Mouse (Mus musculus) cortical plate, adult 2 months (tissue): Measurements from ENCODE around the gene Slc2a2. TPM values are rescaled to one million over a fixed set of nuclear protein-coding genes. Genes with fewer than 3 reads are reported as not detected.

Source experiments
- H3K27ac ChIP-seq: fragments of 200-500 bp; 2 replicates; pipeline ENCODE4 v1.5.1; 2012; ENCODE audit warnings: low read length, control low read depth, inconsistent platforms; ENCODE audit not compliant: insufficient read depth
- H3K4me1 ChIP-seq: fragments of 200-500 bp; 2 replicates; pipeline ENCODE4 v1.6.1; 2011; ENCODE audit warnings: low read length; ENCODE audit not compliant: control insufficient read depth, insufficient read depth
- H3K4me3 ChIP-seq: fragments of 200-500 bp; 2 replicates; pipeline ENCODE4 v1.5.1; 2011; ENCODE audit warnings: mild to moderate bottlenecking, low read length, control low read depth; ENCODE audit not compliant: insufficient read depth
- CTCF ChIP-seq: fragments of 200-500 bp; IDR thresholded peaks from 2 replicates; pipeline ENCODE4 v1.5.1; 2011; ENCODE audit warnings: mild to moderate bottlenecking, control low read depth, low read length; ENCODE audit not compliant: insufficient read depth; ENCODE audit errors: extremely low read depth
- POLR2A ChIP-seq: fragments of 200-500 bp; IDR thresholded peaks from 2 replicates; pipeline ENCODE4 v1.6.1; 2011; ENCODE audit warnings: mild to moderate bottlenecking, low read length, control low read depth; ENCODE audit not compliant: insufficient read depth; ENCODE audit errors: extremely low read depth
- polyA plus RNA-seq: library from polyadenylated mRNA; depleted of rRNA; stranded (reverse); fragments of >200 nt; gene quantifications from 2 replicates; pipeline ENCODE4 v1.2.3, GENCODE M21; 2012

Gene Slc2a2
- polyA plus RNA-seq, 1 experiment = 0.04 TPM

DNA sequence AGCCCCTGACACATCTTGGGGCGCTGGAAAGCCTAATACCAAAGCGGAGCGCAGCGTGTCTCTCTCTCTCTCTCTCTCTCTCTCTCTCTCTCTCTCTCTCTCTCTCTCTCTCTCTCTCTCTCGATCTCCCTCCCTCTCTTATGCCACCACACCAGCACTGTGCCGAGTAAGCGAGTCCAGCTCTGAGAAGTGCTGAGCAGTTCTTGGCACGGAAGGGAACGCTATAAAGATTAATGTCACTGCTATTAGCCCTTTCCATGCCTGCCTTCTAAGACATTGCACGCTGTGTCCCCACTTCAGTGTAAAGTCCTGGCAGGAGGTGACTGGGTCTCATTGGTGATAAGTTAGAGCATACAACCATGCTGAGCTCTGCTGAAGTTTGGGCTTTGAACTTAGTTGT lies 1.5 kb upstream of the Slc2a2 start:
- Histone ChIP-seq H3K27ac (no peak overlapping the region), H3K4me3 (no peak overlapping the region), H3K4me1 (no peaks in the 10 kb centered on the region)
- TF ChIP-seq CTCF = no peak
- no peak for TF ChIP-seq POLR2A

DNA sequence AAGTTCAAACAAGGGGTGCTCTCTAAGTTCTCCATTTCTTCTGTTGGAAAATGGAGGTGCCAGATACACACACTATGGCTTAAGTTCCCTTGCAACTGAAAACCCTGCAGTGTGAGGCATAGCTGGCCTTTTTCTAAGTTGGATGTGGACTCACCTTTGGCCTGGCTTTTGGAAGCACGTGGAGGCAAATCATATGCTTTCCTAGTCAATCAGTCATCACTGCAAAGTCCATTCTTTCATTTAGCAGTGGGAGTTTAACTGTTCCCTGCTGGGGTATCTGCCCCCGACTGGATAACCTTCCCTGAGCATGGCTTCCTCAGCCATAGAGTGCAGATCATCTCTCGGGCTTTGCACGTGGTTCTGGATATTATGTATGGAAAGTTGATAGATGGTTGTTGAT lies 1.9 kb downstream of the Slc2a2 start:
- Histone ChIP-seq H3K4me3 (no peak overlapping the region), H3K27ac (no peak overlapping the region), H3K4me1 (no peaks in the 10 kb centered on the region)
- TF ChIP-seq POLR2A (no peak), CTCF (no peak)

DNA sequence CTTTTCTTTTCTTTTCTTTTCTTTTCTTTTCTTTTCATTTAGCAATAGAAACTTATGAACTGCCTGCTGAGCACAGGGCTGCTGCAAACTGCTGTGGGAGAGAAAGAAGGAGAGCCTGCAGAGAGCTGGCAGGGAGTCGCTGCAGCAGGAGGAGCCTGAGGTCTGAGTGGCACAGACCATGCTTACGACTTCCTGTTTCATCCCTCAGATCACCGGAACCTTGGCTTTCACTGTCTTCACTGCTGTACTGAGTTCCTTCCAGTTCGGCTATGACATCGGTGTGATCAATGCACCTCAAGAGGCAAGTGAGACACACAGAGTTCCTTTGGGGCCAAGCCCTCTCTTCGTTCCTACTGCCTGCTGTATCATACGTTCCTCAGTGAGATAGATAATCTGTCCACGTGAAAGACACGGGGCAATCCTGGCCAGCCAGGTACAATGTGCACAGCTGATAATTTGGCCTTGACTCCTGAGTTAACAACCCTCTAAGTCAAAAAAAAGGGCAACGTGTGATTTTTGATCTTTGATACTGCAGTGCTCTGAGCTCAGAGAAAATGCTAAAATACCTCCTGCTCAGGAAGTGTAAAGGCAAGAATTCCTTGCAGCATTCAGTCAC lies 7.9 kb downstream of the Slc2a2 start:
- Histone ChIP-seq H3K4me3 (no peak overlapping the region), H3K27ac (no peak overlapping the region), H3K4me1 (no peaks in the 10 kb centered on the region; the same call in 1 of the 2 replicates)
- TF ChIP-seq CTCF (no peak), POLR2A (no peak)

DNA sequence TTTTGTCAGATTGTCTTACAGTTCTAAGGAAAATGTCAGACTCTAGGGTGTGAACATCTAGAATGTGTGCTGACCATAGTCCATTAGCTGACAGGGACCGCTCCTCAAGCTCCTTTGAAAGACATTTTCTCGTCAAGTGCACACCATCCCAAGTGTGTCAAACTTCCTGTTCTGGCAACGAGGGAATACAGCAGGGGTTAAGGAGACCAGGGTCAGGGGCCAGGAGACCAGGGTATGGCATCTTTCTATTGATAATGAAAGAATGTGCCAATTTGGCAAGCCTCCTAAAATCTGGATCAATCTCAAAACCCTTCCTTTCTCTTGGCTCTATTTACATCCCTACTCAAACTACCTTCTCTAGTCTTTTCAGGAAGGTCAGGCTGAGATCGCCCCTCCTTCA lies 9.0 kb downstream of the Slc2a2 start:
- Histone ChIP-seq H3K27ac (no peak overlapping the region), H3K4me3 (no peak overlapping the region), H3K4me1 (no peaks in the 10 kb centered on the region; the same call in 1 of the 2 replicates)
- TF ChIP-seq POLR2A = no peak
- TF ChIP-seq CTCF = no peak

DNA sequence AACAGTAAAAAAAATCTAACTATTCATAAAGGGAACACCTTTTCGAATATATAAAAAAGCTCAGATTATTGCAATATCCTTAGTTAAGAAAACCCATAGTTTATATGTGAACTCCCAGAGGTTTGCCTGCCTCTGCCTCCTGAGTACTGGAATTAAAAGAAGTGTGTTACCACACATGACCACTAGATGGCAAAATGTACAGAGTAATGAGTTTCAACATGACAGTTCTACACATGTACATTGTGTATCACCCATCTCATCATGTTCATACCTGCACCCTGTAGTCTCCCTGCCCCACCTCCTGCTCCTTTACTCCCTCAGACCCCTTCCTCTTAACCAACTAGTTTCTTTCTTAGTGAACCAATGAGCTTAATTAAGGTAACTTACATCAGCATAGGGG lies 12.0 kb downstream of the Slc2a2 start:
- no peaks in the 10 kb centered on the region; the same call in 1 of the 2 replicates for H3K4me1 ChIP-seq
- H3K4me3 ChIP-seq = no peak overlapping the region
- H3K27ac ChIP-seq = no peak overlapping the region

DNA sequence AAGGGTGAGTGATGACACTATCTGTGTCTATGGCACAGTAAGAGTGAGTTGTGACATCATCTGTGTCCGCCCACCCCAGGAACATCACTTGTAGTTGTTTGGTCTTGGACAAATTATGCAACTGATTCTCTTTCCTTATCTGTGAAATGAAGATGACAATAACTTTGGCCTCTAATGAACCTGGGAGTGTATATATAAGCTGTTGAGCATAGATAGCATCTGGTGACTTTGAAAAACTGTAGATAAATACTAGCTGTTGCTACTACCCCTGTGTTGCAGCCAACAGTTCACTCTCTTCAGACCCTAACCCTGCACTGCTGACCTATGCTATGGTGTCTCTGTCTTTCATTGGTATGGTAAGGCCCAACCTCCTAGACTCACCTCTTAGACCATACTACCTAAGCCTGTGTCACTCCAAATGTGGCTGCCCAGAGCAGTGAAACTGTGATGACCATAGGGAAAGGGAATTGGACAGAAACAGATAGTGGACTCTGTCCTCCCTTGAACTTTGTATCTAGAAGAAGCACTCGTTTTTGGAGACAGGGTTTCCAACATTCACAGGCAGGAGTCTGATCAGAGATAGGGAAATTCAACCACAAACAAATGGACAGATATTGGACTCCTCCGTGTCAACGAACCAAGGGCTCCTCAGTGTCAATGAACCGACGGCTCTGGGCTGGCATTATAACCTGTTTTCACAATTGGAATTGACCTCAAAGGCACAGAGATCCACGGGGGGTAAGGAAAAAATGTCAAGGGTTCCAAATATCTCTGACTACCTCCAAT lies 16.4 kb downstream of the Slc2a2 start:
- H3K27ac ChIP-seq = no peak overlapping the region
- H3K4me3 ChIP-seq = no peak overlapping the region
- TF ChIP-seq POLR2A (no peak), CTCF (no peak)
- H3K4me1 ChIP-seq = no peaks in the 10 kb centered on the region

More for the DNA sequence above, 12.0 kb downstream of the Slc2a2 start:
- TF ChIP-seq CTCF = no peak

DNA sequence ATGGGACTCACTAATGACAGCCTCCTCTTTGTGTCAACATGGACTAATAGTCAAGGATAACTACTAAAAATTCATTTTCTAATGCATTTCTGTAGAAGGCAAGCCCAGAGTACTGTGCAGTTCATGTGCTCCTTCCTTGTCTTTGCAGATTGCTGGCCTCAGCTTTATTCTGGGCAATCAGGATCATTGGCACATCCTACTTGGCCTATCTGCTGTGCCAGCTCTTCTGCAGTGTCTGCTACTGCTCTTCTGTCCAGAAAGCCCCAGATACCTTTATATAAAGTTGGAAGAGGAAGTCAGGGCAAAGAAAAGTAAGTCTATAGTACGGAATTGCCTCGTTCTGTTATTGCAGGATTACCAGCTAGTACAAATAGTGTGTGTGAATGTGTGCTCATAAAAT lies 20.8 kb downstream of the Slc2a2 start:
- H3K27ac ChIP-seq = no peak overlapping the region
- no peak overlapping the region for H3K4me3 ChIP-seq
- no peak for TF ChIP-seq POLR2A
- no peaks in the 10 kb centered on the region for H3K4me1 ChIP-seq

DNA sequence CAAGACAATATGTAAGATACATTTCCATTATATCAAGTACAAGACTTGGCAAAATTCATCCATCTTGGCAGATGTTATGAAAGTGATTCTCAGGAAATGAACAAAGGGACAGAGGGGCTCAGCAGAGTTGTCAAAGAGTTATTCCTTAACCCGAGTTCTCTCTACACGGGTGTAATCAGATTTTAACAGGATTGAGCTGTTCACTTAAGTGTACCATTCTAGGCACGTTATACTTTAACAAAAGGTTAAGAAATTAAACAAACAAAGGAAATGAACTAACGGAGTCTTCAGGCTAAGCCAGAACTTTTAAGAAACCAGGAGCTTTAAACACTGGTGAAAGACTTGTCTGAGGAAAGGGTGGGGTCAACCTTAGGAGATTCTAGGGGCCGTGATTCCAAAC lies 23.5 kb downstream of the Slc2a2 start:
- no peaks in the 10 kb centered on the region for H3K4me1 ChIP-seq
- no peak overlapping the region for H3K27ac ChIP-seq
- no peak overlapping the region for H3K4me3 ChIP-seq
- TF ChIP-seq POLR2A = no peak
- no peak for TF ChIP-seq CTCF

DNA sequence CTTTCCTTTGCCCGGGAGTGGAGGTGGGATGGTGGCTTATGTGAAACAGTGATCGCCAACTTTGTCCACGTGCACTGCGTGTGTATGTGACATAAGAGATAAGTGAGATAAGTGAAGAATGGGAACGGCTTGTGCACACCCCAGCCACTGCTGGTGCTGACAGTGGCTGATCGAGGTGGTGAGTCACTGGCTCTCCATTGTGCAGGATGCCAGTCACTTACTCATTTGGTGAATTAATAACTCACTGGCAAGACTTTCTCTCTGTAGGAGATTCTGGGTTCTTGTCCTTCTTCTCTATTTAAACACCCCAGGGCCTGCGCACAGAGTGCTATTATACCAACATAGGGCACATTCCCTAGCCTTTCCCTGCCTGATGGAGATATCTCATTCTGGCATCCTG lies 24.1 kb downstream of the Slc2a2 start:
- H3K4me3 ChIP-seq = no peak overlapping the region
- no peak for TF ChIP-seq CTCF
- TF ChIP-seq POLR2A = no peak
- H3K27ac ChIP-seq = no peak overlapping the region
- H3K4me1 ChIP-seq = no peaks in the 10 kb centered on the region

DNA sequence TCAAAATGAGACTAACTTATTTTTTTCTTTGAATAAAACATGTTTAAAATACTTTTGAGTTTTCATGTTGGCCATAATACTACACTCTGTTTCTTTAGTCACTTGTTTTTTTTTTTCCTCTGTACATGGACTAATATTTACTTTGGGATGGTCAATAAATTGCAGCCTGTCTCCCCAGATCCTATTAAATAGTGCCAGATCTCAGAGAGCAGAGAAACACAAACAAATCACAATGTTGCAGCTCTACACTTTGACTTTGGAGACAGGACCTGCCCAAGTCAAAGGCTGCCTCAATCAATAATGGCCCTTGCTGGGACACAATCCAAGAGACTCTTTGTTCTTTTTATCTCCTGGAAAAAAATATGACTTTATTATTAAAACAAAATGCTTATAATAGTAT lies 24.8 kb downstream of the Slc2a2 start:
- H3K4me3 ChIP-seq = no peak overlapping the region
- no peaks in the 10 kb centered on the region for H3K4me1 ChIP-seq
- TF ChIP-seq CTCF (no peak), POLR2A (no peak)
- H3K27ac ChIP-seq = no peak overlapping the region

DNA sequence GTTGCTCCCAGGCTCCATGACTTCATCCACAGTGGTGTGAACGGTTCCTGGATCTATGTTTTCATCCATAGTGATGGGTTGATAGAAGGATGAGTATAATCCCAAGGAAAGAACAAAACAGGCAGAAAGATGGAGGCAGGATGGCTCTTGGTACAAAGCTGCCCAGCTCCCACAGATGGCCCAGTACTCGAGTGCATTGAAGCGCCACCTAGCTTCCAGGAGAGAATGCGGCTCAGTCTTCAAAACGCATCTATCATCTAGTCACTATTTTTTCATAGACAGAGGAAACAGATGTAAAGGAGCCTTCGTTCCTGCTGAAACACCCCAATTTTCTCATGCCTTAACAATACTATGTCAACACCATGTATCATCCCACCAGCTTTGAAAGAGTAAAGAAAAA lies 25.8 kb downstream of the Slc2a2 start:
- Histone ChIP-seq H3K27ac (no peak overlapping the region), H3K4me3 (no peak overlapping the region), H3K4me1 (no peaks in the 10 kb centered on the region)
- TF ChIP-seq CTCF (0 out of 2 replicates have a peak, but pooled peaks have one; percentile 14), POLR2A (no peak)
